Mouse (Mus musculus) stomach, embryonic 15.5 days (tissue): ENCODE measurements around the gene Clip2. TPM values are rescaled to one million over a fixed set of nuclear protein-coding genes. Genes with fewer than 3 reads are reported as not detected.
A peak's percentile ranks its signal among the peaks of the same experiment; 100 is the strongest.
"Not testable (repeated sequence)": the region's sequence is repeated elsewhere in the genome, so short reads cannot be mapped to it uniquely, and the experiment has no call there.

Experiments
- ATAC-seq: fragments of 200-750 bp; cut with Nextera tagmentation; 2 replicates; pipeline ENCODE4 v1.8.0; 2017; ENCODE audit warnings: low read depth, moderate number of reproducible peaks, moderate TSS enrichment; ENCODE audit not compliant: insufficient read depth, low FRiP score
- H3K27ac ChIP-seq: fragments of 300-500 bp; sonication (generic); 2 replicates; pipeline ENCODE4 v1.5.1; 2015; ENCODE audit warnings: mild to moderate bottlenecking, inconsistent platforms
- H3K27me3 ChIP-seq: fragments of 300-500 bp; sonication (generic); replicated peaks from 2 replicates; pipeline ENCODE4 v1.6.1; 2015; ENCODE audit warnings: inconsistent platforms
- H3K36me3 ChIP-seq: fragments of 300-500 bp; sonication (generic); 2 replicates; pipeline ENCODE4 v1.6.1; 2015; ENCODE audit warnings: inconsistent platforms
- H3K4me1 ChIP-seq: fragments of 300-500 bp; sonication (generic); 2 replicates; pipeline ENCODE4 v1.6.1; 2015; ENCODE audit warnings: inconsistent platforms
- H3K4me2 ChIP-seq: fragments of 300-500 bp; sonication (generic); 2 replicates; pipeline ENCODE4 v1.6.1; 2015; ENCODE audit warnings: mild to moderate bottlenecking, inconsistent platforms
- H3K4me3 ChIP-seq: fragments of 300-500 bp; sonication (generic); replicated peaks from 2 replicates; pipeline ENCODE4 v1.5.1; 2015; ENCODE audit warnings: inconsistent platforms
- H3K9ac ChIP-seq: fragments of 300-500 bp; sonication (generic); 2 replicates; pipeline ENCODE4 v1.6.1; 2015; ENCODE audit warnings: inconsistent platforms
- H3K9me3 ChIP-seq: fragments of 300-500 bp; sonication (generic); 2 replicates; pipeline ENCODE4 v1.6.1; 2016; ENCODE audit warnings: inconsistent platforms
- WGBS: fragments of 180-500 bp; shearing (Covaris S2); methylation state at CpG from one replicate; pipeline ENCODE4 v1.1.7; 2015; 5-methylcytosine and 5-hydroxymethylcytosine counted together
- polyA plus RNA-seq: library from polyadenylated mRNA; unstranded; fragments of >200 nt; fragmentation: Nextera tagmentation; extraction: Ambion mirVana; gene quantifications from 2 replicates; pipeline ENCODE4 v1.2.1, GENCODE M21; 2015

The Clip2 gene
- polyA plus RNA-seq, 1 experiment from 2014 or later: 2.9 TPM

- no peaks in the 10 kb centered on the region for H3K4me1 ChIP-seq
- no peaks in the 10 kb centered on the region for H3K36me3 ChIP-seq
- no peaks in the 10 kb centered on the region for H3K27me3 ChIP-seq
- H3K27ac ChIP-seq: no peak overlapping the region
- no peaks in the 10 kb centered on the region for H3K9me3 ChIP-seq
- H3K4me3 ChIP-seq: no peak overlapping the region
- WGBS: 64% methylated on average over 11 of the region's 11 CpGs
- ATAC-seq: no peak
- no peak overlapping the region for H3K4me2 ChIP-seq
- no peak overlapping the region for H3K9ac ChIP-seq
Observed at GRCm38 (mm10) chr5:134482331-134482730, 69.9 kb downstream of the Clip2 start.

DNA sequence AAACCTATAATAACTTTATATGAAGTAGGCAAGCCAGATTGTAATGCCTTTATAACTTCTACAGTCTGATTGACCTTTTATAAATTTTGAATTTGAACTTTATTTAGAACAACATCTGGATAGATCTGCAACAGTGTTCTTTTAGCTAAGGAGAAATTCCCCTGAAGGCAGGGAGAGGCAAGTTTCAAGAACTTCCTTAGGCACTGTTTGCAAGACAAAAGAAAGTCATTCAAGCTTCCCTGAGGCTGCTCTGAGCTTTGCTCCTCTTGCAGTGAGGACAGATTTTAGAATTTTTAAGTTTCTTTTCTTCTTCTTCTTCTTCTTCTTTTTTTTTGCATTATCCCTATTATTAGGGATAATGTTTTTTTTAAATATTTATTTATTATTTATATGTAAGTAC, 73.3 kb downstream of the Clip2 start:
- ATAC-seq, H3K27ac ChIP-seq, H3K4me3 ChIP-seq: not testable (repeated sequence)

DNA sequence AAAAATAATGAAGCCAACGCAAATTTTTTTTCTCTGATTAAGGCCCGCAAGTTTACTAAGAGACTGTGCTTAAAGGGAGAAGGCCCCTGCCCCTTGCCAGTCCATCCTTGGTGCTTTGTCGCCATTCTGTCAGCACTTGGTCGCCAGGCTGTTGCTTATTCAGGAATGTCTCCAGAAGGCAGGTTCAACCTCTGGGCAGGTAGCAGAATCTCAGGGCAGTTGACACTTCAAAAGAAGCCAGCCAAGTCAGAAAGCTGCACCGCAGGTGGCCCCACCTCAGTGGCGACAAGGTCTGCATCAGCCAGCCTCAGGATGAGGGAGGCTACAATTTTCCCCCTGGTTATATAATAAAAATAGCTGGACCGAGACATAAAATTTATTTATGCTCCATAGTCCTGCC, 76.5 kb downstream of the Clip2 start:
- 90% methylated on average over 7 of the region's 7 CpGs for WGBS
- H3K36me3 ChIP-seq, H3K4me2 ChIP-seq, H3K4me1 ChIP-seq, H3K9me3 ChIP-seq, H3K27me3 ChIP-seq, H3K27ac ChIP-seq, H3K9ac ChIP-seq, ATAC-seq, H3K4me3 ChIP-seq: not testable (repeated sequence)

More for the DNA sequence above, 73.3 kb downstream of the Clip2 start:
- not testable (repeated sequence) for H3K4me2 ChIP-seq, H3K36me3 ChIP-seq, H3K27me3 ChIP-seq, H3K4me1 ChIP-seq, H3K9me3 ChIP-seq, H3K9ac ChIP-seq

- Histone ChIP-seq H3K4me1 (no peaks in the 10 kb centered on the region), H3K9ac (no peak overlapping the region), H3K4me2 (no peak overlapping the region), H3K27me3 (no peaks in the 10 kb centered on the region), H3K9me3 (no peaks in the 10 kb centered on the region), H3K36me3 (no peaks in the 10 kb centered on the region), H3K27ac (no peak overlapping the region), H3K4me3 (no peak overlapping the region)
- no peak for ATAC-seq
- 92% methylated on average over 6 of the region's 6 CpGs for WGBS
Observed at GRCm38 (mm10) chr5:134475006-134475605, 77.1 kb downstream of the Clip2 start.

DNA sequence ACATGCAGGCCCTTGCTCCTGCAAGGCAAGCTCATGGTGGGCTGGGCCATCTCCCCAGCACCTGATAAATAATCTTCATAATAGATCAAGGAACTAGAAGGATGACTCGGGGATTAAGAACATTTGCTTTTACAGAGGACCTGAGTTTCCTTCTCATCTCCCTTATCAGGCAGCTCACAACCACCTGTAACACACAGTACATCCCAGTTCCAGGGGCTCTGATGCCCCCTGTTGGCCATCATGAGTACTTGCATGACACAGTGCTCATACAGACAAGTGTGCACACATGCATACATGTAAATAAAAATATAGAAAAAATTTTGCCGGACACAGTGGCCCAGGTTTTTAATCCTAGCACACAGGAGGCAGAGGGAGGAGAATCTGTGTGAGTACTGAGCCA, 78.3 kb downstream of the Clip2 start:
- Histone ChIP-seq H3K4me3 (no peak overlapping the region), H3K27me3 (no peaks in the 10 kb centered on the region), H3K36me3 (no peaks in the 10 kb centered on the region), H3K4me2 (no peak overlapping the region), H3K9me3 (no peaks in the 10 kb centered on the region), H3K9ac (no peak overlapping the region), H3K27ac (no peak overlapping the region), H3K4me1 (no peaks in the 10 kb centered on the region)
- ATAC-seq: no peak
- WGBS: 75% methylated on average over 2 of the region's 2 CpGs

DNA sequence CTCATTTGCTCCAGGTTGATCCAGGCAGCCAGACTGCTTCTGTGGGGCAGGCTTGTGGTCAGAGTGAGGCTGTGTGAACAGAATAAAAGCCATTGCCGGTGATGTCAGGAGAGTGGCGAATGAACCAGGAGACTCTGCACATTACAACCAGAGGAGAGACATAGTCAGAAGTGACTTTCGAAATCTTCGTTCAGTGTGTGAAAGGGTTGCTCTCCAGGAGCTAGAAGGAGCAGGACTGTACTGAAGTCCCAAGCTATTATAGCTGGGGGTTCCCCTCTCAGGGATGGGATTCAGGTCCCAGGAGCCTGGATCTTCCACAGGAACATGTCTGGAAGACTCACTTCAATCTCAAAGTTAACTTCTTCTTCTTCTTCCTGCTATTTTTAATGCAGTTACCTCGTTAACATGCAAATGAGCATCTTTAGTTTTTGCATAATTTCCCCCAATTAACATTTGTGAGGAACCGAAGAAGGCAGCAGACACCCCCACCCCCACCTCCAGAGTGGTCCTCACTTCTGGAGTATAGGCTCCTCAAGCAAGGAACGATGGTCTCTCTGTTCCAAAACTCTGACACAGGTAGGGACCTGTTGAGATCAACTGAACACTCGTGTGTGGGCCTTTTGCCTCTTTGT, 81.6 kb downstream of the Clip2 start:
- H3K27ac ChIP-seq: no peak overlapping the region
- no peak for ATAC-seq
- H3K4me2 ChIP-seq: no peak overlapping the region
- no peaks in the 10 kb centered on the region for H3K27me3 ChIP-seq
- WGBS: 83% methylated on average over 8 of the region's 8 CpGs
- no peak overlapping the region for H3K9ac ChIP-seq
- H3K4me1 ChIP-seq: peaks cover 15% of the 10 kb centered on the region
- no peaks in the 10 kb centered on the region for H3K36me3 ChIP-seq
- no peak overlapping the region for H3K4me3 ChIP-seq
- H3K9me3 ChIP-seq: no peaks in the 10 kb centered on the region

DNA sequence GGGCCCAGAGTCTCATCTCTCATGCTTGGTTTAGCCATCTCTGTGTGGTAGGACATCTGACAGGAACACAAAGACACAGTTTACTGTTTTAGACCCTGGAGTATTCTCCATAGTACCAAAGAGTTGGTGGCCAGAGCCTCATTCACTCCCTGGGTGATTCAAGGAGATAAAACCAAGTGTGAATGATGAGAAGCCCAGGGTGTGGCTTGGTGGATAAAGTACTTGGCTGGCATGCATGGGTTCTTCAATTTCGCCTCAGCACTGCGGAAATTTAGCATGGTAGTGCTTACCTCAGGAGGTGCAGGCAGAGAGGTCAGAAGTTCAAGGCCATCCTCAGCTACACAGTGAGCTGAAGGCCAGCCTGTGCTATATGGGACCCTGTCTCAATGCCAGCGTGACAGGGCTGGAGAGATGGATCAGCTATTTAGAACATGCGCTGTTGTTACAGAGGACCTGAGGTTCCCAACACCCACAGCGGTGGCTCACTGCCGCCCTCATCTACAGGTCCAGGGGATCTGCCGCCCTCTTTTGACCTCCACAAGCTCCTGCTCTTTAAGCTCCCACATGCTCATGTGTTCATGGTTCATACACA, 82.6 kb downstream of the Clip2 start:
- Histone ChIP-seq H3K27ac (no peak overlapping the region), H3K27me3 (no peaks in the 10 kb centered on the region), H3K4me2 (no peak overlapping the region), H3K36me3 (no peaks in the 10 kb centered on the region), H3K4me3 (no peak overlapping the region), H3K4me1 (peaks cover 15% of the 10 kb centered on the region), H3K9me3 (no peaks in the 10 kb centered on the region), H3K9ac (no peak overlapping the region)
- 86% methylated on average over 7 of the region's 7 CpGs for WGBS
- no peak for ATAC-seq

- Histone ChIP-seq H3K27me3 (no peaks in the 10 kb centered on the region), H3K4me1 (peaks cover 15% of the 10 kb centered on the region), H3K27ac (no peak overlapping the region), H3K36me3 (no peaks in the 10 kb centered on the region), H3K9ac (no peak overlapping the region), H3K9me3 (no peaks in the 10 kb centered on the region), H3K4me2 (no peak overlapping the region), H3K4me3 (no peak overlapping the region)
- 60% methylated on average over 10 of the region's 10 CpGs for whole genome bisulfite sequencing
- no peak for ATAC-seq
Observed at GRCm38 (mm10) chr5:134468158-134468765, 84.0 kb downstream of the Clip2 start.

DNA sequence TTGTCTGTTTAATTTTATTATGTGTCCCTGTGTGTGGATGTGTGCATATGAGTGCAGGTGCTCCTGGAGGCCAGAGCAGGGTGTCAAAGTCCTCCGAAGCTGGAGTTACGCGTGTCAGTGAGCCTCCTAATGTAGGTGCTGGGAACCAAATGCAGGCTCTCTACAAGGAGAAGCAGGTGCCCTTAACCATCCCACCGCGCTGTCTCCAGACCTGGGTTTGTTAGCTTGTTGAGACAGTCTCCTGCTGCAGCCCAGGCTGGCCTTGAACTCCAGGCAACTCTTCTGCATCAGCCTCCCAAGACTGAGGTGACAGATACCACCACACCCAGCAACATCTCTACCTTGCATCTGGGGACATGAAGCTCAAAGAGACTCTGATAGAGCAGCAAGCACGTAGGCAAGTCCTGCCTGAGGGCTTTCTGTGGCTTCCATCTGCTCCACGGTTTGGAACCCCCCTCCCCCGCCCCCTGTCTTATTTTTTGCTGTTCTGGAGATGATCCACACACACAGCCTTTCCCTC, 85.1 kb downstream of the Clip2 start:
- Histone ChIP-seq H3K9me3 (no peaks in the 10 kb centered on the region), H3K27me3 (no peaks in the 10 kb centered on the region), H3K4me3 (no peak overlapping the region), H3K9ac (no peak overlapping the region), H3K4me1 (peaks cover 15% of the 10 kb centered on the region), H3K4me2 (no peak overlapping the region), H3K36me3 (no peaks in the 10 kb centered on the region), H3K27ac (no peak overlapping the region)
- 53% methylated on average over 8 of the region's 8 CpGs for WGBS
- ATAC-seq: peak; percentile 71; the same call in 1 of the 2 replicates

DNA sequence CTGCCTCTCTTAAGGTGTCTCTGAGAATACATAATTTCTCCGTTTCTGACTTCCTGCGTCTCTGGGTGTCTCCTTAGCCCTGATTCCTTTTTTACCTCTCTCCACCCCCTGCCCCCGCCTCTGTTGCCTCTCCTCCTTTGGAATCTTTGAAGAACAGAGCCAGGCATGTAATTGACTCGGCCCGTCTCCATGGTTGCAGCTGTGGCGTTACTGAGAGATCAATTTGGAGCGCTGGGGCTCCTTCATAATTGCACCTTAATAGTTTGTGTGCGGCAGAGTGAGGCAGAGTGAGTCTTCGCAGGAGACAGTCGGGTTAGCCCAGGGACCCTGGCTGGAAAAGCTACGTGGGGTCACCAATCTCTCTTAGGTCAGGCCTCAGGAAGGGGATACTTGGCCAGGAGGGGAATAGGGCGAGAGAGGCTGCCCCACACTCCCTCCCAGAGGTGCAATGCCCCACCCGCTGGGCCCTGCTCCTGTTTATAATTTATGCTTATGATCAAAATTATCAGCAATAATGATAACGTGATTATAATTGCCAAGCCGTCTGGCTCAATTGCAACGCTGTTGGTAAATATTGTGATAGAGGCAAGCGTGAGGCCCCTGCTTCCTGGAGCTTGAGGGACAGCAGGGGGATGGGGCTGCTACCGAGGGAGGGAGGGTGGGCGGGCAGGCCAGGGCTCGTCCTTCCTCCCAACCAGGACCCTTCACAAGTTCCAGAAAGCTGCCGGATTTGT, 85.8 kb downstream of the Clip2 start:
- H3K9me3 ChIP-seq: no peaks in the 10 kb centered on the region
- H3K4me1 ChIP-seq: peaks cover 15% of the 10 kb centered on the region
- no peaks in the 10 kb centered on the region for H3K36me3 ChIP-seq
- 26% methylated on average over 21 of the region's 21 CpGs for WGBS
- H3K9ac ChIP-seq: no peak overlapping the region
- no peak for ATAC-seq
- 0 out of 2 replicates have a peak overlapping the region, but pooled peaks have one; percentile 11 for H3K4me2 ChIP-seq
- H3K27me3 ChIP-seq: no peaks in the 10 kb centered on the region
- no peak overlapping the region for H3K4me3 ChIP-seq
- no peak overlapping the region for H3K27ac ChIP-seq

DNA sequence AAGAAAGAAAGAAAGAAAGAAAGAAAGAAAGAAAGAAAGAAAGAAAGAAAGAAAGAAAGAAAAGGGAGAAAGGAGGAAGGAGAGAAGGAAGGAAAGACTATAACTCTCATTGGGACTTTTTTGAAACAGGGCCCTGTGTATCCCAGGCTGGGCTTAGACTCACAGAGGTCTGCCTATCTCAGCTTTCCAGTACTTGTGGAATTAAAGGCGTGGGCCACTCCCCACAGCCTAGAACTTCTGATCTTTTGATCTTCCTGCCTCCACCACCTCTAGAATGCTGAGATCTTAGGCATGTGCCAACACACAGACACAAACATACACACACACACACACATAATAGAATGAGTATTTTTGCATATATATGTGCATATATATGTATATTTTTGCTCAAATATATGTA, 87.0 kb downstream of the Clip2 start:
- Histone ChIP-seq H3K9me3 (no peaks in the 10 kb centered on the region), H3K9ac (no peak overlapping the region), H3K4me3 (no peak overlapping the region), H3K27me3 (no peaks in the 10 kb centered on the region), H3K27ac (no peak overlapping the region), H3K4me2 (no peak overlapping the region), H3K36me3 (no peaks in the 10 kb centered on the region), H3K4me1 (peaks cover 15% of the 10 kb centered on the region)
- ATAC-seq: no peak
- WGBS: 72% methylated on average over 1 of the region's 1 CpGs
